Mouse (Mus musculus) left cerebral cortex, adult 2 months (tissue): ENCODE data around the gene Sp1. TPM values are rescaled to one million over a fixed set of nuclear protein-coding genes. Genes with fewer than 3 reads are reported as not detected.

Source experiments
- DNase-seq, 2 experiments: peaks; one replicate each; pipeline ENCODE4 v3.0.0; 2021 to 2022; ENCODE audit warnings: low spot score in 2 of 2, mixed read lengths in 1 of 2; ENCODE audit errors: extremely low spot score in 1 of 2
- H3K27ac ChIP-seq: fragments of 200-600 bp; 2 replicates; pipeline ENCODE4 v1.8.1; 2022
- H3K4me3 ChIP-seq: fragments of 200-600 bp; 2 replicates; pipeline ENCODE4 v1.8.1; 2022
- CTCF ChIP-seq: fragments of 200-600 bp; IDR thresholded peaks from 2 replicates; pipeline ENCODE4 v1.8.1; 2022; ENCODE audit warnings: antibody characterized with exemption, mild to moderate bottlenecking, moderate library complexity
- intact Hi-C: fragments of 180-260 bp; cut with DNase I; formaldehyde crosslinking; loops from one replicate; pipeline ENCODE4 v1.15.1; 2025
- total RNA-seq, 2 experiments: library from RNA; stranded (reverse); gene quantifications; 2 replicates each; pipeline ENCODE4 v1.2.3; 2021

The Sp1 gene
- total RNA-seq, 2 experiments from 2014 or later, result 26.8 to 27.2 TPM

DNA sequence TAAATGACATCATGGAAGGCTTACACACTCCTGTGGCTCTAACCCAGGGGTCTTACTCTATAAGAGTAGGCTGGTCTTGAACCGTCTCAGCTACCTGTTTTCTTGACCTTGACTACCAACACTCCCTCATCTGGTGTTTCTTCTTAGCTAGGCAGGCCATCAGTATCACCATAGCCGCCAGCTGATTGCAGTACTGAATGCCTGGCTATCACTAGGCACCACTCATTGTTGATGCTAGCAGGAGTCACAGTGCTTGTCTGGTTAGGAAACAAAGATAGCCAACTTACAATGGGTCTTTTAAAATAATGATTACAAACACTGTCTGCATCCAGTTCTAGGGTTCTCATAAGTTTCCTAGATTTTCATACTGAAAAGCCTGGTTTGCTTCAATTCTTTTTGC, 4.7 kb upstream of the Sp1 start:
- intact Hi-C loops, result no loop called here
- DNase-seq, result no peak
- TF ChIP-seq CTCF, result no peak
- Histone ChIP-seq H3K4me3 (no peak overlapping the region), H3K27ac (no peak overlapping the region)

DNA sequence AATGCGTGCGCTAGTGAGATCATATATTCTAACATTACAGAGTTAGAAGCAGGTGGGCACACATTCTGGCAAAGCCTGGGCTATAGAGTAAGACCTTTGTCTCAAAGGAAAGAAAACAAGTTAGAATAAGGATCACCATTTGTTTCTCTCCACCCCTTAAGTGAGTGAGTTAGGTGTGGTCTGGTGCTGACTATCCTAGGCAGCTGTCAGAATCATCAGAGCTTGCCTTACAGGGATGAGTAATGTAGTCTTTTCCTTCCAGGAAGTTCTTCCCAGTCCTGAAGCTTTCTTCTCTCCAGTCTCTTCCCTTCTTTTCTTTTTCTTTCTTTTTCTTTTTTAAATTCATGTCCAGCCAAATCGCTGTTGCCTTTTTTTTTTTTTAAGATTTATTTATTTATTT, 3.7 kb upstream of the Sp1 start:
- intact Hi-C loops, result no loop called here

DNA sequence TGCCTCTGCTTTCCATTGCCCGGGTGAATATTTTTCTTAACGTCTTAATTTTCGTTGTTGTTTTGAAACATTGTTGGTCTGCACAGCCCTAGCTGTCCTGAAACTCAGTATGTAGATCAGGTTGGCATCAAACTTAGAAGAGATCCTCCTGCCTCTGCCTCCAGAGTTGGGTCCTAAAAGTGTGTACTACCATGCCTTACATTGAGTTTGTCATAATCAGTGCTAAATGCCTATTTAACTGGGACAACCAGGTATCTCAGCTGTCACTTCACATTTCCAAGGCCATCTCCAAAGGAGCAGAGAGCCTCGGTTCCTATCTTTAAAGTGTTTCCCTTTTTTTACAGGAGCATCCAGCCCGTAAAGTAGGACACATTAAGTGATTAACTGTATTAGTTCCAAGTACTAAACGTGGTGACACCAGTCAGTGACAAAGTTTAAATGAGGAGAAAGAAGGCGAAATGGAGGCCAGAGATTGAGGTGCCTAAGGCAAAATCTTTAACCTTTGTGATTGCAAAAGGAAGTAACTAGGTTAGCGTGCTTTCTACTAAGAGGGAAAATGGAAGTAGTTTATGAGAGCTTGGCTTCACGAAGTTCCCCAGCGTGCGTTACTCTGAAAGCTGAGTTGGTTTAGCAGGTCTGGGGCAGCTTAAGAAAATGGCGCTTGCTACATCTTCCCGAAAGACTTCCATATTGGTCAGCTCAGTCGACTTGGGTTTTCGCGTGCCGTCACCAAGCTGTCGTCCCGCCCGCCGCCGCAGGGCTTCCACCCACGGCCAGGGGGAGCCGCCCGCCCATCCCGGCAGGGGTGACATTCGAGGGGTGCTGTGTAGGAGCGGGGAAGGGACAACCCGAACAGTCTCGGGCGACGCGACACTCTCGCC, 1.1 kb upstream of the Sp1 start:
- intact Hi-C loops, result loop anchor here (1.0 to 5.0 kb wide), 2 partner anchors 65 to 112 kb away; partner anchors contain the start of genes Map3k12, Pcbp2 and Tarbp2
- TF ChIP-seq CTCF, result peak; percentile 60
- peak overlapping the region; percentile 63 for H3K4me3 ChIP-seq
- H3K27ac ChIP-seq, result peak overlapping the region; percentile 97
- DNase-seq, result no peak

More for the DNA sequence above, 3.7 kb upstream of the Sp1 start:
- TF ChIP-seq CTCF, result no peak
- DNase-seq, result no peak
- H3K4me3 ChIP-seq, result no peak overlapping the region
- no peak overlapping the region for H3K27ac ChIP-seq

DNA sequence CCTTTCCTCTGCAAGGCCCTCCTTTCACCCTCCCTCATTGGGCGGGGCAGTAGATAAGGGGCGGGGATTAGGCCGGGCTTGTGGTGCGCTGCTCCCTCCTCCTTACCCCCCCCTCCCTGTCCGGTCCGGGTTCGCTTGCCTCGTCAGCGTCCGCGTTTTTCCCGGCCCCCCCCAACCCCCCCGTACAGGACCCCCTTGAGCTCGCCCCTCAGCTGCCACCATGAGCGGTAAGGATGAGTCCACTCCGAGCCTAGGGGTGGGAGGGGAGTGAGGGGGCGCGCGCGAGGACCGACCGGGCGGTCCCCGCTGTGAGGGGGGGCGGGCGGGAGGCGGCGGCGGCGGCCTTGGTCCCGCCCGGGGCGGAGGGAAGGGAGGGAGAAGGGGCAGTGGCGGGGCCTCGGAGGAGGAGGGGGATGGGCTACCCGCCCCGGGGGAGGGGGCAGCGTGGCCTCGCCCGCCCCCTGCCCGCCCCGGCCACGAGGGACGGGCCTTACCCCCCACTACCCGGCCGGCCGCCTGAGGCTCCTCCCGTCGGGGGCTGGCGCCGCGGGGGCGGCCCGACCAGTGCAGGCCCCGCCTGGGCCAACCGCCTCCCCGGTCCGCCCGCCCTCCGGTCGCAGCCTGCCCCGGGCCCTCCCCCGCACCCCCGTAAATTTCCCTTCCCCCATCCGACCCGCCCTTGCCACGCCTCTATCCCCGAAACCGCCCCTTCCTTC, 411 bp downstream of the Sp1 start:
- intact Hi-C loops, result loop anchor here (5.0 kb wide), 1 partner anchor 111 kb away; the partner anchor contains the start of genes Map3k12 and Tarbp2
- Histone ChIP-seq H3K4me3 (peak overlapping the region; percentile 65), H3K27ac (peak overlapping the region; percentile 86)
- DNase-seq, result peak; percentile 59 to 75
- no peak for TF ChIP-seq CTCF

DNA sequence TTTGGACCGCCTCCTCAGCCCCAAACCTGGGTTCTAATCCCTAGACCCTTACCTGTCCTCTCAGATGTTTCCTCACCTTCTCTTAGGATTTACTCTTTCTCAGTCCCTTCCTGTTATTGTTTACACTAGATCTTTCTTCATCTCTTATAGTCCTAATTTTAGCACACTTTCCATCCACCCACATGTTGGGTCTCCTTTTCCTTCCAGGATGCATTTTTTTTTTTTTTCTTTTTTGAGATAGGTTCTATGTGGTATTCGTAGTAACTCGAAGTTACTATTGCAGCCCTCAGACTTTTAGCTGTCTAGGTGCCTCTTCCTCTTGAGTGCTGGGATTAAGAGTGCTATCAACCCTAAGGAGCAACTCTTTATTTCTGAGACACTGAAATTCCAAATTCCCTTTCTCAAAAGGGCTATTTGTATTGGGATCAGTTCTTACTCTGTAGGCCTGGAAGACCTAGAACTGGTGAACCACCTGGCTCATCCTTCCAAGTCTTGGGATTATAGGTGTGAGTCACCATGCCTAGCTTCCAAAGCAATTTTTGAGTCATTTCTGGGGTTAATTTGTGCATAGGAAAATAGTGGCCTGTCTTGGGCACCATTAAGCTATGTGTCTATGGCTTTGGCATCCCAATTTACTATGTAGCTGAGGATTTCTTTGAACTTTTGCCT, 1.1 kb downstream of the Sp1 start:
- H3K4me3 ChIP-seq, result peak overlapping the region; percentile 65
- intact Hi-C loops, result loop anchor here (5.0 kb wide), 1 partner anchor 110 kb away; the partner anchor contains the start of genes Map3k12 and Tarbp2
- DNase-seq, result no peak
- no peak for TF ChIP-seq CTCF
- peak overlapping the region; percentile 86 for H3K27ac ChIP-seq

DNA sequence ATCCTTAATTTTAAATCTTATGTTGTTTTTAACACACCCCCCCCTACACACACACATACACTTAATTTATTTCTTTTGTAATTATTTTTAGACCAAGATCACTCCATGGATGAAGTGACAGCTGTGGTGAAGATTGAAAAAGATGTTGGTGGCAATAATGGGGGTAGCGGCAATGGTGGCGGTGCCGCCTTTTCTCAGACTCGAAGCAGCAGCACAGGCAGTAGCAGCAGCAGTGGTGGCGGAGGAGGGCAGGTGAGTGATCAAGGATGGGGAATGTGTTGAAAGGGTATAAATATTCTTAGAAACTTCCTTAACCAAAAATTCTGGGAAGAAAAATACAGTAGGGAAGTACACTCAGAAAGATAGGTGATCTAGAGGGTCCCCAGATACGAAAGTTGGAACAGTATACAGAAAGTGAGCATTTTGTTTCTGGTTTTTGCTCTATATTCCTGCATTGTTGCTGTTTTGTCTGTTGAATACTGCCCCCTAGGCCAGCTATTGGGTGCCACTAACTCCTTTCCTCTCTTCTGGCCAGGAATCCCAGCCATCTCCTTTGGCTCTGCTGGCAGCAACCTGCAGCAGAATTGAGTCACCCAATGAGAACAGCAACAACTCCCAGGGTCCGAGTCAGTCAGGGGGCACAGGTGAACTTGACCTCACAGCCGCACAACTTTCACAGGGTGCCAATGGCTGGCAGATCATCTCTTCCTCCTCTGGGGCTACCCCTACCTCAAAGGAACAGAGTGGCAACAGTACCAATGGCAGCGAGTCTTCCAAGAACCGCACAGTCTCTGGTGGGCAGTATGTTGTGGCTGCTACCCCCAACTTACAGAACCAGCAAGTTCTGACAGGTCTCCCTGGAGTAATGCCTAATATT, 2.0 kb downstream of the Sp1 start:
- H3K27ac ChIP-seq, result no peak overlapping the region
- H3K4me3 ChIP-seq, result no peak overlapping the region
- DNase-seq, result no peak
- peak; percentile 22 for TF ChIP-seq CTCF
- intact Hi-C loops, result loop anchor here (5.0 kb wide), 1 partner anchor 109 kb away; the partner anchor contains the start of genes Map3k12 and Tarbp2

DNA sequence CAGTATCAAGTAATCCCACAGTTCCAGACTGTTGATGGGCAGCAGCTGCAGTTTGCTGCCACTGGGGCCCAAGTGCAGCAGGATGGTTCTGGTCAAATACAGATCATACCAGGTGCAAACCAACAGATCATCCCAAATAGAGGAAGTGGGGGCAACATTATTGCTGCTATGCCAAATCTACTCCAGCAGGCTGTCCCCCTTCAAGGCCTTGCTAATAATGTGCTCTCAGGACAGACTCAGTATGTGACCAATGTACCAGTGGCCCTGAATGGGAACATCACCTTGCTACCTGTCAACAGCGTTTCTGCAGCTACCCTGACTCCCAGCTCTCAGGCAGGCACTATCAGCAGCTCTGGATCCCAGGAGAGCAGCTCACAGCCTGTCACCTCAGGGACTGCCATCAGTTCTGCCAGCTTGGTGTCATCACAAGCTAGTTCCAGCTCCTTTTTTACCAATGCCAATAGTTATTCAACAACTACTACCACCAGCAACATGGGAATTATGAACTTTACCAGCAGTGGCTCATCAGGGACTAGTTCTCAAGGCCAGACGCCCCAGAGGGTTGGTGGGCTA, 2.7 kb downstream of the Sp1 start:
- TF ChIP-seq CTCF, result no peak
- Histone ChIP-seq H3K27ac (no peak overlapping the region), H3K4me3 (no peak overlapping the region)
- no peak for DNase-seq
- intact Hi-C loops, result loop anchor here (5.0 kb wide), 1 partner anchor 109 kb away; the partner anchor contains the start of genes Map3k12 and Tarbp2

DNA sequence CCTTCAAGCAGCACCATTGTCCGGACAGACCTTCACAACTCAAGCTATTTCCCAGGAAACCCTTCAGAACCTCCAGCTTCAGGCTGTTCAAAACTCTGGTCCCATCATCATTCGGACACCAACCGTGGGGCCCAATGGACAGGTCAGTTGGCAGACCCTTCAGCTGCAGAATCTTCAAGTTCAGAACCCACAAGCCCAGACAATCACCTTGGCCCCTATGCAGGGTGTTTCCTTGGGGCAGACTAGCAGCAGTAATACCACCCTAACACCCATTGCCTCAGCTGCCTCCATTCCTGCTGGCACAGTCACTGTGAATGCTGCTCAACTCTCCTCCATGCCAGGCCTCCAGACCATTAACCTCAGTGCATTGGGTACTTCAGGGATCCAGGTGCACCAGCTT, 3.3 kb downstream of the Sp1 start:
- intact Hi-C loops, result loop anchor here (5.0 kb wide), 1 partner anchor 108 kb away; the partner anchor contains the start of genes Map3k12 and Tarbp2
- DNase-seq, result no peak
- no peak overlapping the region for H3K4me3 ChIP-seq
- TF ChIP-seq CTCF, result no peak
- no peak overlapping the region for H3K27ac ChIP-seq

DNA sequence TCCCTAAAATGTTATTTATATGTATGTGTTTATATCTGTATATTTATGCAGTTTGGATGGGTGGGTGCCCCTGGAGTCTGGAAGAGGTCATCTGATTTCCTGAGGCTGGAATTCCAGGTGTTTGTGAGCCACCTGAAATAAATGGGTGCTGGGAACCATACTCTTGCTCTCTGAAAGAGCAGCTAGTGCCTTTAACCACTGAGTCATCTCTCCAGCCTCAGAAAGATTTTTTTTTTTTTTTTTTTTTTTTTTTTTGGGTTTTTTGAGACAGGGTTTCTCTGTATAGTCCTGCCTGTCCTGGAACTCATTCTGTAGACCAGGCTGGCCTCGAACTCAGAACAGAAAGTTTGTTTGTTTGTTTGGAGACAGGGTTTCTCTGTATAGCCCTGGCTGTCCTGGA, 5.1 kb downstream of the Sp1 start:
- TF ChIP-seq CTCF, result no peak
- intact Hi-C loops, result no loop called here
- H3K27ac ChIP-seq, result no peak overlapping the region
- H3K4me3 ChIP-seq, result no peak overlapping the region
- no peak for DNase-seq

DNA sequence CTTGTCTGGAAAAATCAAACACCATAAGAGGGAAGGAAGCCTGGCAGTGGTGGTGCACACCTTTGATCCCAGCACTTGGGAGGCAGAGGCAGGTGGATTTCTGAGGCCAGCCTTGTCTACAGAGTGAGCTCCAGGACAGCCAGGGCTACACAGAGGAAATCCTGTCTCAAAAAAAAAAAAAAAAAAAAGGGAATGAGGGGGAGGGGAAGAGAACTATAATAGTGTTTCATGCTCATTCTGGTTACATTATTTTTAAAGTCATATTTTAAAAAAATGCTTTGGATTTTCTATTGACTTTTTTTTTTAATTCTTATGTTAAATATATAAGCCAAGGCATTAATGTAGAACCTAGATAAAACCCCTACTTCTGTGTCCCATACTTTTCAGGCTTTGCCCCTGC, 7.7 kb downstream of the Sp1 start:
- no peak for DNase-seq
- TF ChIP-seq CTCF, result no peak
- no peak overlapping the region for H3K4me3 ChIP-seq
- intact Hi-C loops, result no loop called here
- no peak overlapping the region for H3K27ac ChIP-seq
